Mouse (Mus musculus) hindbrain, embryonic 13.5 days (tissue): ENCODE measurements around the gene Ergic3. TPM values are rescaled to one million over a fixed set of nuclear protein-coding genes. Genes with fewer than 3 reads are reported as not detected.
A peak's percentile ranks its signal among the peaks of the same experiment; 100 is the strongest.

Experiments
- ATAC-seq: fragments of 200-750 bp; cut with Nextera tagmentation; 2 replicates; pipeline ENCODE4 v1.8.0; 2017; ENCODE audit warnings: moderate TSS enrichment; ENCODE audit not compliant: low FRiP score
- H3K27ac ChIP-seq: fragments of 300-500 bp; sonication (generic); 2 replicates; pipeline ENCODE4 v1.5.1; 2015; ENCODE audit warnings: inconsistent platforms, mild to moderate bottlenecking, moderate library complexity
- H3K27me3 ChIP-seq: fragments of 300-500 bp; sonication (generic); 2 replicates; pipeline ENCODE4 v1.6.1; 2015; ENCODE audit warnings: mild to moderate bottlenecking, inconsistent platforms
- H3K36me3 ChIP-seq: fragments of 300-500 bp; sonication (generic); 2 replicates; pipeline ENCODE4 v1.6.1; 2015; ENCODE audit warnings: mild to moderate bottlenecking, inconsistent platforms
- H3K4me1 ChIP-seq: fragments of 300-500 bp; sonication (generic); replicated peaks from 2 replicates; pipeline ENCODE4 v1.6.1; 2015; ENCODE audit warnings: inconsistent platforms
- H3K4me2 ChIP-seq: fragments of 300-500 bp; sonication (generic); 2 replicates; pipeline ENCODE4 v1.6.1; 2015; ENCODE audit warnings: inconsistent platforms, mild to moderate bottlenecking, moderate library complexity
- H3K4me3 ChIP-seq: fragments of 300-500 bp; sonication (generic); 2 replicates; pipeline ENCODE4 v1.5.1; 2015; ENCODE audit warnings: mild to moderate bottlenecking, inconsistent platforms
- H3K9ac ChIP-seq: fragments of 300-500 bp; sonication (generic); 2 replicates; pipeline ENCODE4 v1.6.1; 2015; ENCODE audit warnings: mild to moderate bottlenecking, inconsistent platforms
- H3K9me3 ChIP-seq: fragments of 300-500 bp; sonication (generic); 2 replicates; pipeline ENCODE4 v1.6.1; 2016; ENCODE audit warnings: inconsistent platforms
- WGBS: fragments of 180-500 bp; shearing (Covaris S2); methylation state at CpG from one replicate; pipeline ENCODE4 v1.1.7; 2015; 5-methylcytosine and 5-hydroxymethylcytosine counted together
- polyA plus RNA-seq: library from polyadenylated mRNA; unstranded; fragments of >200 nt; fragmentation: Nextera tagmentation; extraction: Ambion mirVana; gene quantifications from 2 replicates; pipeline ENCODE4 v1.2.1, GENCODE M21; 2015

The Ergic3 gene
- polyA plus RNA-seq, 1 experiment from 2014 or later, result 371 TPM

GRCm38 (mm10) chr2:156005393-156005792, 2.5 kb upstream of the Ergic3 start:
- Histone ChIP-seq H3K27ac (no peak overlapping the region), H3K36me3 (peaks cover 18% of the 10 kb centered on the region), H3K4me1 (peaks cover 16% of the 10 kb centered on the region), H3K4me3 (no peak overlapping the region), H3K4me2 (no peak overlapping the region), H3K9me3 (no peaks in the 10 kb centered on the region), H3K27me3 (no peaks in the 10 kb centered on the region), H3K9ac (no peak overlapping the region)
- 90% methylated on average over 4 of the region's 4 CpGs for WGBS
- no peak for ATAC-seq

- Histone ChIP-seq H3K4me3 (no peak overlapping the region), H3K9ac (no peak overlapping the region), H3K27ac (no peak overlapping the region), H3K27me3 (no peaks in the 10 kb centered on the region), H3K9me3 (no peaks in the 10 kb centered on the region), H3K4me1 (no peaks in the 10 kb centered on the region), H3K36me3 (peaks cover 76% of the 10 kb centered on the region), H3K4me2 (no peak overlapping the region)
- ATAC-seq, result no peak
- WGBS, result 96% methylated on average over 3 of the region's 3 CpGs
Measured at GRCm38 (mm10) chr2:156018106-156018505, 10.3 kb downstream of the Ergic3 start.

- Histone ChIP-seq H3K27me3 (no peaks in the 10 kb centered on the region), H3K4me3 (no peak overlapping the region), H3K4me2 (no peak overlapping the region), H3K27ac (no peak overlapping the region), H3K9ac (no peak overlapping the region), H3K4me1 (no peaks in the 10 kb centered on the region), H3K9me3 (no peaks in the 10 kb centered on the region), H3K36me3 (peaks cover 45% of the 10 kb centered on the region)
- WGBS, result 92% methylated on average over 8 of the region's 8 CpGs
- no peak for ATAC-seq
Measured at GRCm38 (mm10) chr2:156021219-156021618, 13.4 kb downstream of the Ergic3 start.

GRCm38 (mm10) chr2:156021765-156022164, 13.9 kb downstream of the Ergic3 start:
- no peak overlapping the region for H3K27ac ChIP-seq
- H3K9me3 ChIP-seq, result no peaks in the 10 kb centered on the region
- H3K36me3 ChIP-seq, result peaks cover 39% of the 10 kb centered on the region
- ATAC-seq, result no peak
- no peaks in the 10 kb centered on the region for H3K27me3 ChIP-seq
- 94% methylated on average over 2 of the region's 2 CpGs for WGBS
- H3K4me1 ChIP-seq, result no peaks in the 10 kb centered on the region
- H3K4me3 ChIP-seq, result no peak overlapping the region
- H3K4me2 ChIP-seq, result no peak overlapping the region
- H3K9ac ChIP-seq, result no peak overlapping the region

GRCm38 (mm10) chr2:156025482-156025881, 17.6 kb downstream of the Ergic3 start:
- H3K27ac ChIP-seq, result no peak overlapping the region
- no peaks in the 10 kb centered on the region for H3K27me3 ChIP-seq
- no peaks in the 10 kb centered on the region for H3K4me1 ChIP-seq
- no peak overlapping the region for H3K9ac ChIP-seq
- H3K36me3 ChIP-seq, result 0 out of 2 replicates have a peak, but pooled peaks cover 2% of the 10 kb centered on the region
- H3K4me3 ChIP-seq, result no peak overlapping the region
- H3K9me3 ChIP-seq, result no peaks in the 10 kb centered on the region
- no peak for ATAC-seq
- H3K4me2 ChIP-seq, result no peak overlapping the region

- Histone ChIP-seq H3K36me3 (no peaks in the 10 kb centered on the region), H3K27ac (no peak overlapping the region), H3K9me3 (no peaks in the 10 kb centered on the region), H3K4me2 (no peak overlapping the region), H3K4me3 (no peak overlapping the region), H3K27me3 (no peaks in the 10 kb centered on the region), H3K4me1 (no peaks in the 10 kb centered on the region), H3K9ac (no peak overlapping the region)
- no peak for ATAC-seq
- WGBS, result 92% methylated on average over 3 of the region's 3 CpGs
Measured at GRCm38 (mm10) chr2:156039390-156039789, 31.5 kb downstream of the Ergic3 start.

- no peak overlapping the region for H3K4me3 ChIP-seq
- no peak overlapping the region for H3K27ac ChIP-seq
- no peak for ATAC-seq
- H3K27me3 ChIP-seq, result peaks cover 12% of the 10 kb centered on the region
- H3K9ac ChIP-seq, result no peak overlapping the region
- no peak overlapping the region for H3K4me2 ChIP-seq
- WGBS, result 85% methylated on average over 8 of the region's 8 CpGs
- no peaks in the 10 kb centered on the region for H3K9me3 ChIP-seq
- H3K36me3 ChIP-seq, result no peaks in the 10 kb centered on the region
- H3K4me1 ChIP-seq, result no peaks in the 10 kb centered on the region
Measured at GRCm38 (mm10) chr2:156042903-156043302, 35.1 kb downstream of the Ergic3 start.

GRCm38 (mm10) chr2:156047929-156048328, 40.1 kb downstream of the Ergic3 start:
- no peak overlapping the region for H3K27ac ChIP-seq
- H3K4me2 ChIP-seq, result 0 out of 2 replicates have a peak overlapping the region, but pooled peaks have one; percentile 13
- no peaks in the 10 kb centered on the region for H3K36me3 ChIP-seq
- H3K4me1 ChIP-seq, result no peaks in the 10 kb centered on the region
- ATAC-seq, result no peak
- no peak overlapping the region for H3K4me3 ChIP-seq
- no peaks in the 10 kb centered on the region for H3K9me3 ChIP-seq
- peaks cover 24% of the 10 kb centered on the region for H3K27me3 ChIP-seq
- 8% methylated on average over 19 of the region's 19 CpGs for WGBS
- H3K9ac ChIP-seq, result no peak overlapping the region

- H3K4me1 ChIP-seq, result no peaks in the 10 kb centered on the region
- H3K4me3 ChIP-seq, result no peak within 1 kb of the TSS
- ATAC-seq, result no peak
- no peak within 1 kb of the TSS for H3K4me2 ChIP-seq
- H3K9me3 ChIP-seq, result no peaks in the 10 kb centered on the region
- 83% methylated on average over 9 of the region's 9 CpGs for WGBS
- H3K9ac ChIP-seq, result no peak within 1 kb of the TSS
- no peaks in the 10 kb centered on the region for H3K36me3 ChIP-seq
- H3K27me3 ChIP-seq, result peaks cover 13% of the 10 kb centered on the region; the same call in 1 of the 2 replicates
- no peak within 1 kb of the TSS for H3K27ac ChIP-seq
Measured at GRCm38 (mm10) chr2:156052816-156053215, 45.0 kb downstream of the Ergic3 start, which contains the start of gene Fer1l4. Gene Fer1l4, minus strand, starts transcription at chr2:156052947.

- H3K4me3 ChIP-seq, result peak within 1 kb of the TSS; percentile 71
- H3K27ac ChIP-seq, result peak within 1 kb of the TSS; percentile 87
- peaks cover 28% of the 10 kb centered on the region for H3K36me3 ChIP-seq
- no peaks in the 10 kb centered on the region for H3K27me3 ChIP-seq
- peak within 1 kb of the TSS; percentile 96 for H3K4me2 ChIP-seq
- H3K4me1 ChIP-seq, result peaks cover 13% of the 10 kb centered on the region
- under 1% methylated on average over 81 of the region's 81 CpGs for WGBS
- H3K9me3 ChIP-seq, result no peaks in the 10 kb centered on the region
- peak within 1 kb of the TSS; percentile 84 for H3K9ac ChIP-seq
- peak; percentile 79 for ATAC-seq
Measured at GRCm38 (mm10) chr2:156065099-156066041, 57.5 kb downstream of the Ergic3 start, which contains the start of gene Spag4. Gene Spag4, plus strand, starts transcription at chr2:156065175.

GRCm38 (mm10) chr2:156066126-156066525, 58.3 kb downstream of the Ergic3 start:
- peak overlapping the region; percentile 96 for H3K4me2 ChIP-seq
- peaks cover 36% of the 10 kb centered on the region for H3K36me3 ChIP-seq
- 31% methylated on average over 10 of the region's 10 CpGs for WGBS
- peaks cover 13% of the 10 kb centered on the region for H3K4me1 ChIP-seq
- peak; percentile 4; the same call in 1 of the 2 replicates for ATAC-seq
- H3K27ac ChIP-seq, result no peak overlapping the region
- peak overlapping the region; percentile 71 for H3K4me3 ChIP-seq
- H3K27me3 ChIP-seq, result no peaks in the 10 kb centered on the region
- H3K9me3 ChIP-seq, result no peaks in the 10 kb centered on the region
- peak overlapping the region; percentile 84 for H3K9ac ChIP-seq
